Mouse (Mus musculus) liver, embryonic 13.5 days (tissue): ENCODE data around the gene Vmn2r6. TPM values are rescaled to one million over a fixed set of nuclear protein-coding genes. Genes with fewer than 3 reads are reported as not detected.
"Not testable (repeated sequence)": the region's sequence is repeated elsewhere in the genome, so short reads cannot be mapped to it uniquely, and the experiment has no call there.

Source experiments
- ATAC-seq: fragments of 200-750 bp; cut with Nextera tagmentation; 2 replicates; pipeline ENCODE4 v1.8.0; 2017; ENCODE audit warnings: low read depth, mild to moderate bottlenecking, moderate number of reproducible peaks, moderate library complexity
- DNase-seq: peaks from one replicate; pipeline ENCODE4 v3.0.0; 2022
- H3K27ac ChIP-seq: fragments of 300-500 bp; sonication (generic); 2 replicates; pipeline ENCODE4 v1.5.1; 2015; ENCODE audit warnings: moderate library complexity, mild to moderate bottlenecking, inconsistent platforms
- H3K27me3 ChIP-seq: fragments of 300-500 bp; sonication (generic); 2 replicates; pipeline ENCODE4 v1.6.1; 2015; ENCODE audit warnings: mild to moderate bottlenecking, inconsistent platforms
- H3K36me3 ChIP-seq: fragments of 300-500 bp; sonication (generic); 2 replicates; pipeline ENCODE4 v1.6.1; 2015; ENCODE audit warnings: mild to moderate bottlenecking, inconsistent platforms
- H3K4me1 ChIP-seq: fragments of 300-500 bp; sonication (generic); replicated peaks from 2 replicates; pipeline ENCODE4 v1.6.1; 2015; ENCODE audit warnings: inconsistent platforms
- H3K4me2 ChIP-seq: fragments of 300-500 bp; sonication (generic); 2 replicates; pipeline ENCODE4 v1.6.1; 2015; ENCODE audit warnings: inconsistent platforms, mild to moderate bottlenecking, moderate library complexity
- H3K4me3 ChIP-seq: fragments of 300-500 bp; sonication (generic); replicated peaks from 2 replicates; pipeline ENCODE4 v1.5.1; 2015; ENCODE audit warnings: mild to moderate bottlenecking, inconsistent platforms
- H3K9ac ChIP-seq: fragments of 300-500 bp; sonication (generic); 2 replicates; pipeline ENCODE4 v1.6.1; 2015; ENCODE audit warnings: mild to moderate bottlenecking, inconsistent platforms
- H3K9me3 ChIP-seq: fragments of 300-500 bp; sonication (generic); replicated peaks from 2 replicates; pipeline ENCODE4 v1.6.1; 2016; ENCODE audit warnings: inconsistent platforms
- WGBS: fragments of 180-500 bp; shearing (Covaris S2); methylation state at CpG from one replicate; pipeline ENCODE4 v1.1.7; 2015; ENCODE audit not compliant: insufficient replicate concordance; 5-methylcytosine and 5-hydroxymethylcytosine counted together
- polyA plus RNA-seq: library from polyadenylated mRNA; unstranded; fragments of >200 nt; fragmentation: Nextera tagmentation; extraction: Ambion mirVana; gene quantifications from 2 replicates; pipeline ENCODE4 v1.2.1, GENCODE M21; 2015

Vmn2r6 gene
- not detected in 2 replicates for polyA plus RNA-seq

- ATAC-seq, H3K4me3 ChIP-seq, H3K4me1 ChIP-seq, H3K9ac ChIP-seq, H3K27me3 ChIP-seq, H3K9me3 ChIP-seq, H3K4me2 ChIP-seq, H3K36me3 ChIP-seq, H3K27ac ChIP-seq, DNase-seq: not testable (repeated sequence)
- WGBS, result 66% methylated on average over 2 of the region's 2 CpGs
These were observed at the start of gene Vmn2r6 for GRCm38 (mm10) chr3:64565730-64566129. Gene Vmn2r6, minus strand, starts transcription at chr3:64565830.

GRCm38 (mm10) chr3:64587618-64588017 is 22.0 kb upstream of the Vmn2r6 start:
- Histone ChIP-seq H3K27ac (no peak overlapping the region), H3K27me3 (no peaks in the 10 kb centered on the region), H3K4me1 (no peaks in the 10 kb centered on the region), H3K4me2 (no peak overlapping the region), H3K9ac (no peak overlapping the region), H3K36me3 (no peaks in the 10 kb centered on the region), H3K4me3 (no peak overlapping the region), H3K9me3 (0 out of 2 replicates have a peak, but pooled peaks cover 5% of the 10 kb centered on the region)
- ATAC-seq (no peak), DNase-seq (no peak)
- WGBS, result 51% methylated on average over 9 of the region's 9 CpGs

- H3K4me2 ChIP-seq, H3K27ac ChIP-seq, H3K9me3 ChIP-seq, DNase-seq, H3K27me3 ChIP-seq, H3K4me3 ChIP-seq, H3K4me1 ChIP-seq, H3K36me3 ChIP-seq, H3K9ac ChIP-seq, ATAC-seq: not testable (repeated sequence)
- 5% methylated on average over 2 of the region's 2 CpGs for WGBS
These were observed 3.2 kb upstream of the Vmn2r6 start for GRCm38 (mm10) chr3:64568793-64569192.

GRCm38 (mm10) chr3:64523585-64523984 is 42.0 kb downstream of the Vmn2r6 start:
- H3K4me1 ChIP-seq, DNase-seq, H3K9me3 ChIP-seq, H3K27me3 ChIP-seq, H3K4me2 ChIP-seq, H3K4me3 ChIP-seq, H3K36me3 ChIP-seq, H3K9ac ChIP-seq, ATAC-seq, H3K27ac ChIP-seq: not testable (repeated sequence)
- WGBS, result 48% methylated on average over 1 of the region's 1 CpGs

GRCm38 (mm10) chr3:64509742-64510141 is 55.9 kb downstream of the Vmn2r6 start, which contains the start of gene Vmn2r5:
Gene Vmn2r5, minus strand, starts transcription at chr3:64509842.
- not testable (repeated sequence) for H3K27me3 ChIP-seq, H3K9ac ChIP-seq, DNase-seq, H3K4me3 ChIP-seq, ATAC-seq, H3K4me2 ChIP-seq, H3K27ac ChIP-seq, H3K36me3 ChIP-seq, H3K4me1 ChIP-seq, H3K9me3 ChIP-seq
- 33% methylated on average over 1 of the region's 2 CpGs for WGBS

Other genes with a start within 250 kb of the Vmn2r6 start
- not detected in 2 replicates for gene Vmn2r4, start 150.5 kb downstream of the Vmn2r6 start, polyA plus RNA-seq
- not detected in 2 replicates for gene Vmn2r5, start 56.0 kb downstream of the Vmn2r6 start, polyA plus RNA-seq